Mouse (Mus musculus): ENCODE results near the gene Shroom3. TPM values are rescaled to one million over a fixed set of nuclear protein-coding genes. Genes with fewer than 3 reads are reported as not detected.

Gene Shroom3
- total and polyA plus RNA-seq, 3 experiments = not detected

DNA sequence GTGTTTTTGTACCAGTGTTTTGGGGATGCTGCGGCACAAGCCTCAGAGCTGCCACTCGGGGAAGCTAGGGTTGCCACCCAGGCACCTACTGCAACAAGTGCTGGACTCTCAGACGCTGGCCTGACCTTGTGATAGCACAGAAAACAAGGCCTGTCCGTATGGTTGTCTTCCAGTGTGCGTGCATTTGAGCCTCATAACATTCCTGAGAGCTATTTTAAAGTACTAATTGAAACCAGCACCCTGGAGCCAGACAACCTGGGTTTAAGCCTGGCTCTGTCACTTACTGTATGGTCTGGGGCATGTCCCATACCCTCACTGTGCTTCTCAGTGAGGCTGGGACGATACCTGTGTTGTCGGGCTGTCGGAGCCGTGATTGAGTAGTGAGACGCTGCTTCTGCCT lies 276.1 kb downstream of the Shroom3 start:
- no peaks in the 10 kb centered on the region for H3K4me1 ChIP-seq (ENCODE audit: control insufficient read depth in 1 of 2, insufficient read depth in 2 of 2, low read length in 2 of 2)
- no peak overlapping the region for H3K27ac ChIP-seq (ENCODE audit: control insufficient read depth, low read depth, low read length)
- TF ChIP-seq BHLHE40 (IDR thresholded peaks at IDR 0.05; ENCODE audit: borderline replicate concordance, low read depth, low read length) = no peak
- no peak for TF ChIP-seq ZNF384 (IDR thresholded peaks at IDR 0.05; ENCODE audit: low read depth, low read length)
- TF ChIP-seq KAT2A (conservative IDR thresholded peaks at IDR 0.05; ENCODE audit: low read depth, low read length) = no peak
- TF ChIP-seq CTCF (IDR thresholded peaks at IDR 0.05 in 2 of 3, conservative IDR thresholded peaks at IDR 0.05 in 1 of 3; ENCODE audit: control insufficient read depth in 1 of 3, insufficient read depth in 1 of 3, low read depth in 2 of 3, low read length in 3 of 3, poor library complexity in 1 of 3, severe bottlenecking in 1 of 3) = no peak
- no peak for TF ChIP-seq MYC (IDR thresholded peaks at IDR 0.05; ENCODE audit: low read depth, low read length)
- no peak for TF ChIP-seq POLR2AphosphoS2 (IDR thresholded peaks at IDR 0.05; ENCODE audit: low read length)
- TF ChIP-seq NELFE (IDR thresholded peaks at IDR 0.05; ENCODE audit: low read depth, low read length) = no peak
- TF ChIP-seq MAFK (IDR thresholded peaks at IDR 0.05; ENCODE audit: borderline replicate concordance, low read depth, low read length) = no peak
- no peak for TF ChIP-seq SIN3A (IDR thresholded peaks at IDR 0.05; ENCODE audit: low read length)
- no peaks in the 10 kb centered on the region for H3K9me3 ChIP-seq (replicated peaks; ENCODE audit: insufficient read depth, low read length)
- no peaks in the 10 kb centered on the region for H3K36me3 ChIP-seq (ENCODE audit: control insufficient read depth in 1 of 2, insufficient read depth in 2 of 2, low read length in 2 of 2)
- no peak for DNase-seq (ENCODE audit: low read depth, low spot score)
- H3K79me2 ChIP-seq (ENCODE audit: control insufficient read depth, insufficient read depth, low read length, poor library complexity) = no peaks in the 10 kb centered on the region
- H3K27me3 ChIP-seq (ENCODE audit: control insufficient read depth in 1 of 2, insufficient read depth in 2 of 2, low read length in 2 of 2) = no peaks in the 10 kb centered on the region
- no peak overlapping the region for H3K4me3 ChIP-seq (ENCODE audit: control insufficient read depth in 1 of 2, insufficient read depth in 1 of 2, low read depth in 2 of 2, low read length in 2 of 2)
- no peak overlapping the region for H3K9ac ChIP-seq (ENCODE audit: control insufficient read depth, low read depth, low read length, poor library complexity, severe bottlenecking)

DNA sequence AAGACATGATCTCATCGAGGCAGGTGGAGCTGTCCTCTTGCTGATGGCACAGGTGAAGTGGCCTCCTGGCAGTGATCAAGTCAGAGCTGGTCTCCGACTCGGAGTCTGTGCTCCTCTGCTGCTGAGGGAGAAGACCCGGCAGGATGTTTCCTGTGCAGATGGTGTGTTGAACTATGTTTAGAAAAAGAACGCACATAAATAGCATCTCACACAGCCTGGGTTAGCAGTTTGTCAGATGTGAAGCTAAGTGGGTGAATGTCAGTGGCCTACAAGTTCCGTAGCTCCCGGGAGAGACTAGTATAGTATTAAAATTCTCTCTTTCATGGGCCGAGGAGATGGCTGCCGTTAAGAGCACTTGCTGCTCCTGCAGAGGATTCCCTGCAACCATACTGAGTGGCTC lies 276.5 kb downstream of the Shroom3 start:
- Histone ChIP-seq H3K9me3 (replicated peaks; ENCODE audit: insufficient read depth, low read length) (no peaks in the 10 kb centered on the region), H3K27me3 (ENCODE audit: control insufficient read depth in 1 of 2, insufficient read depth in 2 of 2, low read length in 2 of 2) (no peaks in the 10 kb centered on the region), H3K79me2 (ENCODE audit: control insufficient read depth, insufficient read depth, low read length, poor library complexity) (no peaks in the 10 kb centered on the region), H3K4me1 (ENCODE audit: control insufficient read depth in 1 of 2, insufficient read depth in 2 of 2, low read length in 2 of 2) (no peaks in the 10 kb centered on the region), H3K27ac (ENCODE audit: control insufficient read depth, low read depth, low read length) (no peak overlapping the region), H3K9ac (ENCODE audit: control insufficient read depth, low read depth, low read length, poor library complexity, severe bottlenecking) (no peak overlapping the region), H3K4me3 (ENCODE audit: control insufficient read depth in 1 of 2, insufficient read depth in 1 of 2, low read depth in 2 of 2, low read length in 2 of 2) (no peak overlapping the region), H3K36me3 (ENCODE audit: control insufficient read depth in 1 of 2, insufficient read depth in 2 of 2, low read length in 2 of 2) (no peaks in the 10 kb centered on the region)
- no peak for DNase-seq (ENCODE audit: low read depth, low spot score)
- TF ChIP-seq CHD2 (IDR thresholded peaks at IDR 0.05; ENCODE audit: low read length) (no peak), NRF1 (IDR thresholded peaks at IDR 0.05; ENCODE audit: insufficient read depth, low read depth, low read length, poor library complexity, severe bottlenecking) (no peak), USF1 (IDR thresholded peaks at IDR 0.05; ENCODE audit: low read depth, low read length) (no peak), POLR2AphosphoS5 (IDR thresholded peaks at IDR 0.05; ENCODE audit: borderline replicate concordance, low read depth, low read length) (no peak), POLR2AphosphoS2 (IDR thresholded peaks at IDR 0.05; ENCODE audit: low read length) (no peak), BHLHE40 (IDR thresholded peaks at IDR 0.05; ENCODE audit: borderline replicate concordance, low read depth, low read length) (no peak), CTCF (IDR thresholded peaks at IDR 0.05 in 2 of 3, conservative IDR thresholded peaks at IDR 0.05 in 1 of 3; ENCODE audit: control insufficient read depth in 1 of 3, insufficient read depth in 1 of 3, low read depth in 2 of 3, low read length in 3 of 3, poor library complexity in 1 of 3, severe bottlenecking in 1 of 3) (no peak), ZC3H11A (IDR thresholded peaks at IDR 0.05; ENCODE audit: low read depth, low read length) (no peak)

DNA sequence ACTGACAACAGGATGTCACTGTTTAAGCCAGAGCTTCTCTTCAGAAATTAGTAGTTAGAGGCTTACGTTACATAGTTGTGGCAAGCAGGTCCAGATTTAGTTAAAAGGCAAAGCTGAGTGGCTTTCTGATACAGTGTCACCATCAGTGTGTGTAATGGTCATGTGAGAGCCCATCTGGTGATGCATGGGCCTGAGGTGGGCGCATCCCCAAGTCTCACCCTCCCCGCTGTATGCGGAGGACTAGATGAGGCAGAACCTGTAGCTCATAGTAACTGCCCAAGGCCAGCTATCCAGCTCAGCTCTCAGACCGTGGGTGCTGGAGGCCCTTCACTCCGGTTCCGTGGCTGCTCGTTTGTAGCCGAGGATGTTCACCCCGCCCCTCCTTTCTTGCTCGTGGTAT lies 278.1 kb downstream of the Shroom3 start:
- DNase-seq (ENCODE audit: low read depth, low spot score) = no peak
- no peaks in the 10 kb centered on the region for H3K4me1 ChIP-seq (ENCODE audit: control insufficient read depth in 1 of 2, insufficient read depth in 2 of 2, low read length in 2 of 2)
- no peak overlapping the region for H3K27ac ChIP-seq (ENCODE audit: control insufficient read depth, low read depth, low read length)
- no peaks in the 10 kb centered on the region for H3K36me3 ChIP-seq (ENCODE audit: control insufficient read depth in 1 of 2, insufficient read depth in 2 of 2, low read length in 2 of 2)
- no peaks in the 10 kb centered on the region for H3K9me3 ChIP-seq (replicated peaks; ENCODE audit: insufficient read depth, low read length)
- H3K27me3 ChIP-seq (ENCODE audit: control insufficient read depth in 1 of 2, insufficient read depth in 2 of 2, low read length in 2 of 2) = no peaks in the 10 kb centered on the region
- no peak overlapping the region for H3K4me3 ChIP-seq (ENCODE audit: control insufficient read depth in 1 of 2, insufficient read depth in 1 of 2, low read depth in 2 of 2, low read length in 2 of 2)
- no peaks in the 10 kb centered on the region for H3K79me2 ChIP-seq (ENCODE audit: control insufficient read depth, insufficient read depth, low read length, poor library complexity)
- H3K9ac ChIP-seq (ENCODE audit: control insufficient read depth, low read depth, low read length, poor library complexity, severe bottlenecking) = no peak overlapping the region
- TF ChIP-seq ZKSCAN1 (IDR thresholded peaks at IDR 0.05; ENCODE audit: low read depth, low read length) = no peak
- TF ChIP-seq USF2 (IDR thresholded peaks at IDR 0.05; ENCODE audit: borderline replicate concordance in 1 of 2, insufficient read depth in 1 of 2, low read depth in 1 of 2, low read length in 2 of 2) = no peak
- TF ChIP-seq HCFC1 (IDR thresholded peaks at IDR 0.05; ENCODE audit: low read depth, low read length) = no peak
- TF ChIP-seq USF1 (IDR thresholded peaks at IDR 0.05; ENCODE audit: low read depth, low read length) = no peak
- no peak for TF ChIP-seq ZC3H11A (IDR thresholded peaks at IDR 0.05; ENCODE audit: low read depth, low read length)
- TF ChIP-seq RCOR1 (IDR thresholded peaks at IDR 0.05; ENCODE audit: low read depth, low read length) = no peak
- no peak for TF ChIP-seq ZNF384 (IDR thresholded peaks at IDR 0.05; ENCODE audit: low read depth, low read length)
- TF ChIP-seq TAL1 (IDR thresholded peaks at IDR 0.05; ENCODE audit: low read length) = no peak
- TF ChIP-seq POLR2AphosphoS2 (IDR thresholded peaks at IDR 0.05; ENCODE audit: low read length) = no peak
- TF ChIP-seq POLR2A (IDR thresholded peaks at IDR 0.05; ENCODE audit: control insufficient read depth in 1 of 2, insufficient read depth in 1 of 2, low read depth in 1 of 2, low read length in 2 of 2, poor library complexity in 1 of 2) = no peak
